ENCODE assay signal across 10 mouse cellular contexts in the genomic region with DNA sequence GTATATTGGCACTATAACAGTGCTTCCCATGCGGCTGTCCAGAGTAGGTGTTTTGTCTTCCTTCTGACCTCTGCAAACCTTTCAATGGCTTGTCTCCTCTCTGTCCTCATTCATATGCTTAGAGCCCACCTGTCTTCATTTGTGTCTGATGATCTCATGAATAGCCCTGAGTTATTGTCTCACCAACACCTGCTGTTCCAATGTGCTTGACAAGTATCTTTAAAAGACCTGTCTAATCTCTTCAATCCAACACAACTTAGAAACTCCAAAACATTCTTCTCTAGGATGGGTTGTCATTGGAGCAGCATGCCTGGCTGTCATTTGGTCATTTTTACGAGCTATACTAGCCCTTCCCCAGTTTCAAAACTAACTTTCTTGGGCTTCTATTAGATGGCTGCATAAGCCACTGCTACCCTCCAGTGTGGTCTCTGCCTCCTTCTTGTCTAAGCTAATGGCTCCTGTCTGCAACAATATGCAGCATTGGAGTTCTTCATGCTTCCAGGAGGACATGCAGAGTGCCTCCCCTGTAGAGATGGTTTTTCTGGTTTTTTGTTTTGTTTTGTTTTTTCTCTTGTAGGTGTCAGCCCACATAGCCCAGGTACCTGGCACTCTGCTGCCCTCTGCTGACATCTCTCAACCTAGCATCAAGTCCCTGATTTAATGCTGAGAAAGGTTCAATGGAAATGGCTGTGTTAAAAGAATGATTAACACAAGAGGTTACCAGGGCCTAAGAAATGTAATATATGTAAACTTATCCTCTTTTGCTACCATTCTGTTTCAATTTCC.
DNase-seq lines count a peak whose midpoint lies in the region; ATAC-seq and TF ChIP-seq lines count a peak whose summit lies in the region.
"Had no signal": no experiment of that assay in that cellular context is flagged by ENCODE, and none has a peak within 500 bp of the region (broad histone marks: within the 10 kb centered on the region; RNA-seq: fewer than 3 reads in every experiment).

No protein-coding gene starts in this region.

- no peak overlapping the region for H3K9ac ChIP-seq in hindbrain, embryonic 15.5 days
- no peak overlapping the region for H3K9ac ChIP-seq in limb, embryonic 11.5 days (ENCODE audit: low read length)
- H3K9ac ChIP-seq: liver, embryonic 15.5 days had no signal

- no peak overlapping the region for H3K4me3 ChIP-seq in left cerebral cortex, adult 2 months
- H3K4me3 ChIP-seq in hindbrain, embryonic 15.5 days = no peak overlapping the region
- H3K4me3 ChIP-seq in limb, embryonic 11.5 days (ENCODE audit: low read depth, low read length) = no peak overlapping the region
- H3K4me3 ChIP-seq: erythroblast, embryonic 14.5 days; liver, embryonic 15.5 days had no signal

- in situ Hi-C loops in Patski (cut with MboI; ENCODE audit: low pct_unique_long_range_greater_than_20kb) = loop anchor here (10.0 kb wide), 3 partner anchors 259 to 559 kb away; a partner anchor contains a TSS

- no peaks in the 10 kb centered on the region for H3K4me1 ChIP-seq in hindbrain, embryonic 15.5 days (replicated peaks)
- peaks cover 2% of the 10 kb centered on the region; the same call in 1 of the 2 replicates for H3K4me1 ChIP-seq in limb, embryonic 11.5 days (ENCODE audit: control insufficient read depth, insufficient read depth, low read length)
- H3K4me1 ChIP-seq: liver, embryonic 15.5 days had no signal

- CTCF ChIA-PET in Patski (lab: Charles Lee) = interaction anchor here (0.9 to 2.2 kb wide), 4 partner anchors 9 to 971 kb away, joined by 4 to 12 read pairs (median 5); no protein-coding TSS in a partner anchor

- H3K4me2 ChIP-seq in hindbrain, embryonic 15.5 days = no peak overlapping the region
- H3K4me2 ChIP-seq in limb, embryonic 11.5 days (ENCODE audit: low read depth, severe bottlenecking) = no peak overlapping the region
- H3K4me2 ChIP-seq: liver, embryonic 15.5 days had no signal

- H3K36me3 ChIP-seq in hindbrain, embryonic 15.5 days = no peaks in the 10 kb centered on the region
- no peaks in the 10 kb centered on the region for H3K36me3 ChIP-seq in limb, embryonic 11.5 days (ENCODE audit: control insufficient read depth, insufficient read depth, low read length)
- H3K36me3 ChIP-seq: liver, embryonic 15.5 days had no signal

- H3K27ac ChIP-seq in left cerebral cortex, adult 2 months = no peak overlapping the region
- H3K27ac ChIP-seq in hindbrain, embryonic 15.5 days (replicated peaks) = no peak overlapping the region
- H3K27ac ChIP-seq in limb, embryonic 11.5 days (replicated peaks; ENCODE audit: low read depth, low read length) = no peak overlapping the region
- H3K27ac ChIP-seq: liver, embryonic 15.5 days had no signal

- peak in 1 of 2 experiments; percentile 49 for DNase-seq in left cerebral cortex, adult 2 months (ENCODE audit: extremely low spot score in 1 of 2, low spot score in 2 of 2)
- no peak for DNase-seq in left cerebral cortex, adult 11 months (ENCODE audit: low spot score)
- DNase-seq in Patski (ENCODE audit: low read depth, low spot score) = no peak
- DNase-seq in limb, embryonic 11.5 days (ENCODE audit: low spot score) = peak; percentile 79
- peak; percentile 47 for DNase-seq in naive thymus-derived CD4-positive, alpha-beta T cell, adult 2 months (ENCODE audit: low read depth)
- DNase-seq in thymus, postnatal 4 days = peak; percentile 77

- ATAC-seq in Patski = peak; percentile 20
- ATAC-seq in common myeloid progenitor, adult 5-6 weeks (replicated peaks; ENCODE audit: low read depth, poor library complexity, severe bottlenecking) = peak; percentile 63
- peak; percentile 68 for ATAC-seq in hindbrain, embryonic 15.5 days (ENCODE audit: low FRiP score, low read depth)
- ATAC-seq in limb, embryonic 11.5 days (ENCODE audit: insufficient number of reproducible peaks, low FRiP score, low TSS enrichment, low read depth) = no peak

- POLR2A ChIA-PET in Patski (lab: Charles Lee) = no interaction called here

- peaks cover 5% of the 10 kb centered on the region for H3K27me3 ChIP-seq in Patski
- no peaks in the 10 kb centered on the region for H3K27me3 ChIP-seq in hindbrain, embryonic 15.5 days
- no peaks in the 10 kb centered on the region for H3K27me3 ChIP-seq in limb, embryonic 11.5 days (ENCODE audit: control insufficient read depth, insufficient read depth, low read length)
- H3K27me3 ChIP-seq: liver, embryonic 15.5 days had no signal

- H3K9me3 ChIP-seq in hindbrain, embryonic 15.5 days = no peaks in the 10 kb centered on the region
- H3K9me3 ChIP-seq in limb, embryonic 11.5 days (ENCODE audit: control insufficient read depth, low read length) = no peaks in the 10 kb centered on the region
- H3K9me3 ChIP-seq: liver, embryonic 15.5 days had no signal

- intact Hi-C loops in left cerebral cortex, adult 2 months (cut with DNase I) = loop anchor here (5.0 to 10.0 kb wide), 3 partner anchors 107 to 319 kb away; no protein-coding TSS in a partner anchor

- 63% methylated on average over 2 of the region's 2 CpGs for WGBS in hindbrain, embryonic 15.5 days
- WGBS in limb, embryonic 11.5 days = 77% methylated on average over 2 of the region's 2 CpGs

- TF ChIP-seq CTCF in left cerebral cortex, adult 2 months (IDR thresholded peaks at IDR 0.05) = peak; percentile 67
- peak; percentile 92 for TF ChIP-seq CTCF in Patski (IDR thresholded peaks at IDR 0.05)

Comparison
In these comparisons a context has a peak if more than half of its experiments do, and no peak if none do; other contexts are left out.
1. DNase-seq: peak in limb, embryonic 11.5 days (single experiment), naive thymus-derived CD4-positive, alpha-beta T cell, adult 2 months (single experiment) and thymus, postnatal 4 days (single experiment); none in left cerebral cortex, adult 11 months (single experiment) and Patski (single experiment).